ENCODE assay signal across 8 mouse cellular contexts in the genomic region with DNA sequence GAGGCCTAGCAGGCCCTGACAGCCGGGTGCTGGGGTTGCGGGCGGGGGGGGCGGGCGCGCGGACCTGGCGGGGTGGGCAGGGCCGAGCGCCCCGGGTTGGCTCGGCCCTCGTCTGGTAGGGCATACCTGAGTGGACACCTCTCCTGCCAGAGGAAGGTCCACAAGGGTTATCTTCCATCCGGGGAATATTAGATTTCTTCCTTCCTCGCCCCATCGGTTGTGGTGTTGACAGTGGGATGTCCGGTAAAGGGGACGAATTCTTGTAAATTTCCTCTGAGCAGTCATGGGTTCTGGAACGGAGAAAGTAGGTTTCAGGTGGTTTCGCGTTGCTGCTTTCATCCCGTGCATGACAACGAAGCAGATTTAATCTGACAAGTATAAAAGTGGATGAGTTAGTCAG. TPM values are rescaled to one million over a fixed set of nuclear protein-coding genes. Genes with fewer than 3 reads are reported as not detected.
A peak's percentile ranks its signal among the peaks of the same experiment; 100 is the strongest.
DNase-seq lines count a peak whose midpoint lies in the region; ATAC-seq and TF ChIP-seq lines count a peak whose summit lies in the region.

No protein-coding gene starts in this region.

- no peak for TF ChIP-seq CTCF in embryonic fibroblast, embryonic 13.5 days (IDR thresholded peaks at IDR 0.05; ENCODE audit: borderline replicate concordance, insufficient read depth, low read length)
- TF ChIP-seq CTCF in intestine, postnatal 0 days (IDR thresholded peaks at IDR 0.05; ENCODE audit: low read depth): no peak

- peak overlapping the region; percentile 88 for H3K9ac ChIP-seq in heart, embryonic 11.5 days (ENCODE audit: low read depth, low read length)
- peak overlapping the region; percentile 87 for H3K9ac ChIP-seq in intestine, postnatal 0 days (ENCODE audit: low read depth, low read length)
- H3K9ac ChIP-seq in neural tube, embryonic 15.5 days (replicated peaks): peak overlapping the region; percentile 85

- H3K4me1 ChIP-seq in heart, embryonic 11.5 days (ENCODE audit: control insufficient read depth, insufficient read depth, low read length): peaks cover 3% of the 10 kb centered on the region; the same call in 1 of the 2 replicates
- no peaks in the 10 kb centered on the region for H3K4me1 ChIP-seq in embryonic fibroblast, embryonic 13.5 days (ENCODE audit: control insufficient read depth, insufficient read depth, low read length)
- H3K4me1 ChIP-seq in intestine, postnatal 0 days (replicated peaks; ENCODE audit: control insufficient read depth, insufficient read depth, low read length): no peaks in the 10 kb centered on the region
- H3K4me1 ChIP-seq in neural tube, embryonic 15.5 days: peaks cover 8% of the 10 kb centered on the region

- no peaks in the 10 kb centered on the region for H3K9me3 ChIP-seq in heart, embryonic 11.5 days (replicated peaks; ENCODE audit: control insufficient read depth, low read length)
- no peaks in the 10 kb centered on the region for H3K9me3 ChIP-seq in intestine, postnatal 0 days (ENCODE audit: control insufficient read depth)
- no peaks in the 10 kb centered on the region for H3K9me3 ChIP-seq in neural tube, embryonic 15.5 days (replicated peaks)

- H3K4me3 ChIP-seq in heart, embryonic 11.5 days (ENCODE audit: low read depth, low read length): peak overlapping the region; percentile 91
- peak overlapping the region; percentile 79 for H3K4me3 ChIP-seq in embryonic fibroblast, embryonic 13.5 days (ENCODE audit: insufficient read depth, low read length)
- peak overlapping the region; percentile 80 for H3K4me3 ChIP-seq in intestine, postnatal 0 days (ENCODE audit: low read depth, low read length)
- H3K4me3 ChIP-seq in neural tube, embryonic 15.5 days (replicated peaks): peak overlapping the region; percentile 86

- H3K4me2 ChIP-seq in heart, embryonic 11.5 days: peak overlapping the region; percentile 77
- H3K4me2 ChIP-seq in intestine, postnatal 0 days (replicated peaks; ENCODE audit: low read depth): peak overlapping the region; percentile 76
- H3K4me2 ChIP-seq in neural tube, embryonic 15.5 days: peak overlapping the region; percentile 63

- DNase-seq in heart, adult 9 months (ENCODE audit: low spot score in 2 of 2): no peak
- peak; percentile 54 for DNase-seq in CD4-positive, CD25-positive, alpha-beta regulatory T cell, adult 2 months (ENCODE audit: low read depth, low spot score)
- DNase-seq in cerebellum, adult 8-10 months: no peak
- no peak for DNase-seq in urinary bladder, adult 2 months (ENCODE audit: low spot score)

- 3% methylated on average over 23 of the region's 23 CpGs for WGBS in heart, embryonic 11.5 days (ENCODE audit: insufficient replicate concordance)
- under 1% methylated on average over 18 of the region's 23 CpGs for WGBS in intestine, postnatal 0 days
- 4% methylated on average over 22 of the region's 23 CpGs for WGBS in neural tube, embryonic 15.5 days

- ATAC-seq in heart, embryonic 11.5 days (replicated peaks; ENCODE audit: insufficient number of reproducible peaks, low FRiP score, low TSS enrichment): peak; percentile 64
- peak; percentile 36 for ATAC-seq in intestine, postnatal 0 days
- ATAC-seq in neural tube, embryonic 15.5 days (ENCODE audit: low FRiP score): peak; percentile 36

- no peak for TF ChIP-seq POLR2A in embryonic fibroblast, embryonic 13.5 days (IDR thresholded peaks at IDR 0.05; ENCODE audit: low read depth, low read length)

- H3K27ac ChIP-seq in heart, embryonic 11.5 days (ENCODE audit: low read depth, low read length): peak overlapping the region; percentile 82
- no peak overlapping the region for H3K27ac ChIP-seq in embryonic fibroblast, embryonic 13.5 days (ENCODE audit: insufficient read depth, low read length)
- H3K27ac ChIP-seq in intestine, postnatal 0 days (ENCODE audit: low read depth, low read length): peak overlapping the region; percentile 89
- H3K27ac ChIP-seq in neural tube, embryonic 15.5 days (replicated peaks): peak overlapping the region; percentile 84

- no peaks in the 10 kb centered on the region for H3K27me3 ChIP-seq in heart, embryonic 11.5 days (ENCODE audit: control insufficient read depth, insufficient read depth, low read length)
- H3K27me3 ChIP-seq in intestine, postnatal 0 days (replicated peaks; ENCODE audit: control insufficient read depth, insufficient read depth, low read length): no peaks in the 10 kb centered on the region
- H3K27me3 ChIP-seq in neural tube, embryonic 15.5 days (replicated peaks): no peaks in the 10 kb centered on the region

- H3K36me3 ChIP-seq in heart, embryonic 11.5 days (ENCODE audit: control insufficient read depth, insufficient read depth, low read length): no peaks in the 10 kb centered on the region
- peaks cover 19% of the 10 kb centered on the region for H3K36me3 ChIP-seq in intestine, postnatal 0 days (ENCODE audit: control insufficient read depth, insufficient read depth)
- H3K36me3 ChIP-seq in neural tube, embryonic 15.5 days: peaks cover 20% of the 10 kb centered on the region

RNA-seq across cellular contexts. Expression of gene 4932438A13Rik, which starts 0.5 kb away (rescaled TPM):
- 34.7 and 41.6 TPM in 2 replicates for polyA plus RNA-seq in heart, embryonic 11.5 days (2014; fragmentation: Nextera tagmentation; extraction: Ambion mirVana)
- 34.1 and 43.9 TPM in 2 replicates for polyA plus RNA-seq in embryonic fibroblast, embryonic 13.5 days (2011; ENCODE audit: insufficient read length, low read depth, missing spikeins)
- 28.5 and 32.2 TPM in 2 replicates for polyA plus RNA-seq in intestine, postnatal 0 days (2015; fragmentation: Nextera tagmentation; extraction: Ambion mirVana)
- polyA plus RNA-seq in neural tube, embryonic 15.5 days (2015; fragmentation: Nextera tagmentation; extraction: Ambion mirVana): 73.9 and 75.2 TPM in 2 replicates
- polyA plus RNA-seq in urinary bladder, adult 2 months (2012; rRNA removed): 27.1 and 29.6 TPM in 2 replicates
